Comparison of ENCODE assay signal across 8 mouse cellular contexts in genomic region chr17:88596544-88597221, GRCm38 (mm10). TPM values are rescaled to one million over a fixed set of nuclear protein-coding genes. Genes with fewer than 3 reads are reported as not detected.
DNase-seq lines count a peak whose midpoint lies in the region; ATAC-seq and TF ChIP-seq lines count a peak whose summit lies in the region.

No protein-coding gene starts in this region.

- no peak overlapping the region for H3K9ac ChIP-seq in liver, embryonic 15.5 days

- no peaks in the 10 kb centered on the region; the same call in 1 of the 2 replicates for H3K36me3 ChIP-seq in liver, embryonic 15.5 days (replicated peaks)

- H3K4me2 ChIP-seq in liver, embryonic 15.5 days, result peak overlapping the region; percentile 68

- H3K9me3 ChIP-seq in liver, embryonic 15.5 days (replicated peaks), result no peaks in the 10 kb centered on the region

- peak overlapping the region; percentile 32 for H3K4me3 ChIP-seq in cerebellum, adult 2 months (replicated peaks; ENCODE audit: insufficient read depth, low read depth, low read length)
- peak overlapping the region; percentile 55 for H3K4me3 ChIP-seq in liver, embryonic 15.5 days (replicated peaks)

- peak; percentile 80 to 94 for ATAC-seq in hematopoietic stem cell, adult 5-6 weeks (replicated peaks in 1 of 2; ENCODE audit: insufficient read depth in 1 of 2, low FRiP score in 2 of 2, low TSS enrichment in 1 of 2, low read depth in 1 of 2, poor library complexity in 2 of 2, severe bottlenecking in 2 of 2)
- ATAC-seq in liver, embryonic 15.5 days (ENCODE audit: insufficient read depth), result no peak

- H3K4me1 ChIP-seq in cerebellum, adult 2 months (ENCODE audit: control insufficient read depth, insufficient read depth, low read length), result 0 out of 2 replicates have a peak, but pooled peaks cover 3% of the 10 kb centered on the region
- H3K4me1 ChIP-seq in liver, embryonic 15.5 days (replicated peaks), result peaks cover 6% of the 10 kb centered on the region

- 33% methylated on average over 16 of the region's 16 CpGs for WGBS in cerebellum, adult 2 months
- 27% methylated on average over 16 of the region's 16 CpGs for WGBS in liver, embryonic 15.5 days (ENCODE audit: insufficient replicate concordance)

- no peak overlapping the region for H3K27ac ChIP-seq in cerebellum, adult 2 months (ENCODE audit: insufficient read depth, low read length)
- H3K27ac ChIP-seq in liver, embryonic 15.5 days (replicated peaks), result no peak overlapping the region

- TF ChIP-seq POLR2A in cerebellum, adult 2 months (IDR thresholded peaks at IDR 0.05; ENCODE audit: borderline replicate concordance, insufficient read depth, low read length), result no peak

- no peaks in the 10 kb centered on the region for H3K27me3 ChIP-seq in cerebellum, adult 2 months (ENCODE audit: control insufficient read depth, insufficient read depth, low read length)
- H3K27me3 ChIP-seq in liver, embryonic 15.5 days, result peaks cover 6% of the 10 kb centered on the region

- DNase-seq in cerebellum, adult 2 months, result no peak
- no peak for DNase-seq in cerebellum, postnatal 10 days
- DNase-seq in spleen, adult 18-20 months, result peak; percentile 53 to 69
- DNase-seq in spleen, postnatal 36 days (ENCODE audit: low spot score in 2 of 2), result no peak
- peak; percentile 73 for DNase-seq in right cerebral cortex, postnatal 25 days
- no peak for DNase-seq in cerebellum, adult 11 months

- TF ChIP-seq CTCF in cerebellum, adult 2 months (IDR thresholded peaks at IDR 0.05; ENCODE audit: borderline replicate concordance, insufficient read depth, low read depth, low read length), result peak; percentile 80; the same call in 1 of the 2 replicates

RNA-seq across cellular contexts. Expression of gene Ston1, which starts 0.8 kb away (rescaled TPM):
- polyA plus RNA-seq in cerebellum, adult 2 months (2012; rRNA removed), result 2.9 and 4.2 TPM in 2 replicates
- total RNA-seq in hematopoietic stem cell, adult 5-6 weeks (2017), result not detected in 2 replicates
- polyA plus RNA-seq in liver, embryonic 15.5 days (2015; fragmentation: Nextera tagmentation; extraction: Ambion mirVana), result 0.77 and 0.96 TPM in 2 replicates

Comparison
In these comparisons a context has a peak if more than half of its experiments do, and no peak if none do; other contexts are left out.
1. DNase-seq: peak in spleen, adult 18-20 months (2 of 2) and right cerebral cortex, postnatal 25 days (single experiment); none in cerebellum, adult 2 months (0 of 2), cerebellum, postnatal 10 days (0 of 2), spleen, postnatal 36 days (0 of 2) and cerebellum, adult 11 months (single experiment).